Mouse (Mus musculus): ENCODE results near the gene Cxcl1.

- TF ChIP-seq GATA1 (IDR thresholded peaks at IDR 0.05; ENCODE audit: low read length) (no peak), TAL1 (IDR thresholded peaks at IDR 0.05; ENCODE audit: low read length) (no peak)
Observed at GRCm38 (mm10) chr5:90880335-90880850, 10.6 kb upstream of the Cxcl1 start.

Measured in erythroblast, embryonic 14.5 days (primary cell).